Mouse (Mus musculus) lung, postnatal 0 days (tissue): Measurements from ENCODE around the gene Cdk20. TPM values are rescaled to one million over a fixed set of nuclear protein-coding genes. Genes with fewer than 3 reads are reported as not detected.

Experiments
- ATAC-seq: fragments of 200-750 bp; cut with Nextera tagmentation; 2 replicates; pipeline ENCODE4 v1.8.0; 2017; ENCODE audit warnings: moderate library complexity
- DNase-seq: peaks from one replicate; pipeline ENCODE4 v3.0.0-alpha.2; 2016; ENCODE audit warnings: low spot score
- H3K27ac ChIP-seq: fragments of 300-500 bp; sonication (generic); 2 replicates; pipeline ENCODE4 v1.5.1; 2014; ENCODE audit warnings: antibody characterized with exemption, mild to moderate bottlenecking, low read length, mixed read lengths
- H3K27me3 ChIP-seq: fragments of 300-500 bp; sonication (generic); replicated peaks from 2 replicates; pipeline ENCODE4 v1.6.1; 2014; ENCODE audit warnings: low read length, mixed read lengths; ENCODE audit not compliant: insufficient read depth
- H3K36me3 ChIP-seq: fragments of 300-500 bp; sonication (generic); 2 replicates; pipeline ENCODE4 v1.6.1; 2014; ENCODE audit warnings: low read length, mixed read lengths; ENCODE audit not compliant: insufficient read depth
- H3K4me1 ChIP-seq: fragments of 300-500 bp; sonication (generic); 2 replicates; pipeline ENCODE4 v1.6.1; 2014; ENCODE audit warnings: antibody characterized with exemption, low read depth, low read length, mixed read lengths; ENCODE audit not compliant: insufficient read depth
- H3K4me2 ChIP-seq: fragments of 300-500 bp; sonication (generic); replicated peaks from 2 replicates; pipeline ENCODE4 v1.6.1; 2014; ENCODE audit warnings: low read depth, mild to moderate bottlenecking, low read length, moderate library complexity, mixed read lengths
- H3K4me3 ChIP-seq: fragments of 300-500 bp; sonication (generic); 2 replicates; pipeline ENCODE4 v1.5.1; 2014; ENCODE audit warnings: low read depth, low read length
- H3K9ac ChIP-seq: fragments of 300-500 bp; sonication (generic); replicated peaks from 2 replicates; pipeline ENCODE4 v1.6.1; 2014; ENCODE audit warnings: low read depth, mild to moderate bottlenecking
- H3K9me3 ChIP-seq: fragments of 300-500 bp; sonication (generic); 2 replicates; pipeline ENCODE4 v1.6.1; 2016; ENCODE audit warnings: low read length, mixed read lengths
- CTCF ChIP-seq: IDR thresholded peaks from 2 replicates; pipeline ENCODE4 v1.5.1; 2016; ENCODE audit warnings: antibody characterized with exemption, mild to moderate bottlenecking
- EP300 ChIP-seq: IDR thresholded peaks from 2 replicates; pipeline ENCODE4 v1.6.1; 2016; ENCODE audit warnings: antibody characterized with exemption, mild to moderate bottlenecking, control low read depth
- WGBS: fragments of 180-500 bp; shearing (Covaris S2); extraction: QIAGEN DNeasy Blood & Tissue Kit; methylation state at CpG from one replicate; pipeline ENCODE4 v1.1.7; 2014; 5-methylcytosine and 5-hydroxymethylcytosine counted together
- polyA plus RNA-seq: library from polyadenylated mRNA; unstranded; fragments of >200 nt; fragmentation: Nextera tagmentation; extraction: Ambion mirVana; gene quantifications from 2 replicates; pipeline ENCODE4 v1.2.1, GENCODE M21; 2015

Cdk20 gene
- polyA plus RNA-seq, 1 experiment from 2014 or later, result 7.5 TPM

DNA sequence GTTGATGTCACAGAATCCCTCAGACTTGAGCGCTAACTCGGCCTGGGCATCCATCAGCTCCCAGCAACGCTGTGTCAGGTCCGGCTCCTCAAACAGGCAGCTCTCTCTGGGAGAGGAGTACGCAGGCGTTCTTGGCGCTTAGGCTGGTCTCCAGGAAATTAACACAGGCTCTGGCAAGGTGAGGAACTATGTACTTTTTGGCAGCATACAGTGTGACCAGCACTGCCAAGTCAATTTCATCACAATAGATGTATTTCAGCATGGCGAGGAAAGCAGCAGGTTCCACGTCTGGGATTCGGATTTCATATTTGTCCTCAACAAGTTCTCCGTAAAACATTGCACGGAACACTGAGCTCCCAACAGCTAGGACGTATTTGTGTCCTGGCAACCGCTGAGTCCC lies 26.1 kb downstream of the Cdk20 start:
- TF ChIP-seq CTCF (no peak), EP300 (no peak)
- H3K9me3 ChIP-seq, result no peaks in the 10 kb centered on the region
- no peak for DNase-seq
- no peak overlapping the region for H3K4me2 ChIP-seq
- H3K27me3 ChIP-seq, result no peaks in the 10 kb centered on the region
- ATAC-seq, result no peak
- H3K4me3 ChIP-seq, result no peak overlapping the region
- H3K27ac ChIP-seq, result no peak overlapping the region
- WGBS, result 90% methylated on average over 14 of the region's 14 CpGs
- no peaks in the 10 kb centered on the region for H3K4me1 ChIP-seq
- no peak overlapping the region for H3K9ac ChIP-seq
- no peaks in the 10 kb centered on the region for H3K36me3 ChIP-seq

DNA sequence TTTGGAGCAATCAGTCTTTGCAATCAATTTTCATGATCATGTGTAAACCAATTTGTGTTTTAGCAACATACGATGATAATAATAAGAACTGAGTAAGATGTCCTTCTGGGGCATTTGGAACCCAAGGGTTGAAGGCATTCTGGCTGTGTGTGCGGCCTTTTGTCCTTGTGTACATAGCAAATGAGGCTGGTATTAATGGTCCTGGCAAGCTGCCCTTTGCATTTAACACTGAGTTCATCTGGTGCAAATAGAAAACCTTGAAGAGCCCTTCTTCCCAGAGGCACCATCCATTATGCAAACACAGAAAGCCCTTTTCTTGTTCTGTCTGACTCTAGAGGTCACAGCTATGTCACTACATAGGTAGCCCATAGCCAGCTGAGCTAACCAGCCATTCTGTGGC lies 30.5 kb downstream of the Cdk20 start:
- H3K9me3 ChIP-seq, result no peaks in the 10 kb centered on the region
- DNase-seq, result peak; percentile 25
- no peaks in the 10 kb centered on the region for H3K4me1 ChIP-seq
- 59% methylated on average over 2 of the region's 2 CpGs for WGBS
- no peaks in the 10 kb centered on the region for H3K36me3 ChIP-seq
- ATAC-seq, result peak; percentile 46; the same call in 1 of the 2 replicates
- no peak overlapping the region for H3K9ac ChIP-seq
- H3K4me2 ChIP-seq, result no peak overlapping the region
- TF ChIP-seq CTCF (no peak), EP300 (no peak)
- no peak overlapping the region for H3K27ac ChIP-seq
- H3K27me3 ChIP-seq, result no peaks in the 10 kb centered on the region
- H3K4me3 ChIP-seq, result no peak overlapping the region

DNA sequence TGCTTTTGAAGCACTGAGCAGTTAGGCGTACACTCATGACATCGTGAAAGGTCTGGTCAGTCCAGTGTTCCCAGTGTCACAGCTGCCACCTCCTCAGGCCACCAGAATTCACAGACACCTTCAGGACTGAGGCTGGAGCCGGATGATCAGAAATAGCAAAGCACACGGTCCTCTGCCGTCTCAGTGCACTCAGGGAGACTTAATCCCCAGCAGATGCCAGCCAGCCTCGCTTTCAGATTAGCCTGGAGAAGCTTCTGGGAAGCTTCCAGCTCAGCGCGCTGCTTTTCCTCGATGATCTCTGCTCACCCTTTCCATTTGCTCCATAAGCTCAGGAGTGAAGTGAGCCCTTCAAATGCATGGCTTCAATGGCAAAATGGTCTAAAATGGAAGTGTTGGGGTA lies 33.1 kb downstream of the Cdk20 start:
- ATAC-seq, result no peak
- WGBS, result 60% methylated on average over 9 of the region's 9 CpGs

DNA sequence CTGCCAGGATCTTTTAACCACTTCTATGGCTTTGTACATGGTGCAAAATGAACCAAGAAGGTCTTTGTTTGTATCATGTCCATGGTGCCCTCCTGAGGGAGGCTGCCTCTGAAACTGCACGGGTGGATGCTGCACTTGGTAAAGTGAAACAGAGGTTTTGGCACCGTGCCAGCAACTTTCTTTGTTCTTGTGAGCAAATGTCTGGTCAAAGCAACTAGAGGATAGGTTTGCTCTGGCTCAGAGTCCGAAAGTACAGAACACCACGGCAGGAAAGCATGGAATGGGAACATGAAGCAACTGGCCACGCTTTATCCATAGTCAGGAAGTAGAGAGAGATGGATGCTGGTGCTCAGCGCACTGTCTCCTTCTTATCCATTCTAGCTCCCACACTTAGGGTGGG lies 35.8 kb downstream of the Cdk20 start:
- Histone ChIP-seq H3K9ac (no peak overlapping the region), H3K4me2 (no peak overlapping the region), H3K4me3 (no peak overlapping the region), H3K36me3 (no peaks in the 10 kb centered on the region), H3K4me1 (no peaks in the 10 kb centered on the region), H3K9me3 (no peaks in the 10 kb centered on the region), H3K27me3 (no peaks in the 10 kb centered on the region), H3K27ac (no peak overlapping the region)
- DNase-seq (no peak), ATAC-seq (no peak)
- TF ChIP-seq CTCF, result no peak
- no peak for TF ChIP-seq EP300
- WGBS, result 54% methylated on average over 6 of the region's 6 CpGs

More for the DNA sequence above, 33.1 kb downstream of the Cdk20 start:
- H3K9ac ChIP-seq, result no peak overlapping the region
- no peak for TF ChIP-seq CTCF
- TF ChIP-seq EP300, result no peak
- no peak overlapping the region for H3K27ac ChIP-seq
- no peak for DNase-seq
- no peaks in the 10 kb centered on the region for H3K9me3 ChIP-seq
- H3K4me2 ChIP-seq, result no peak overlapping the region
- H3K36me3 ChIP-seq, result no peaks in the 10 kb centered on the region
- no peaks in the 10 kb centered on the region for H3K4me1 ChIP-seq
- H3K27me3 ChIP-seq, result no peaks in the 10 kb centered on the region
- H3K4me3 ChIP-seq, result no peak overlapping the region

DNA sequence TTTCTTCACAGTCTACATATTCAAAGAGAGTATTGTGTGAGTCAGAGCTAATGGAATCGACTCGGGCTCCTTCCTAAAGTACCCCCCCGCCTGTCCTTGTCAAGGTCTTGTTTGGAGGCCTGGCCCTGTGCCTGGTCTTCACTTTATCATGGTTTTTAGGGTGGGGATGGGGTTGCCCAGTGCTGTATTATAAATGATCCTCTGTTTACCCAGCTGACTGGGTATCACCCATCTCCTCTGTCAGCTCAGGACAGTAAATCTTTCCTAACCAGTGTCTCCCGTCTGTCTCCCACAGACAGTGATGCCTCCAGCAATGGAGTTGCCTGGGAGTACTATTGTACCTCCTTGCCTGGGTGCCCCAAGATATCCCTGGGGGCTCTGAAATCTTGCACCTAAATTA lies 45.9 kb downstream of the Cdk20 start:
- no peaks in the 10 kb centered on the region for H3K9me3 ChIP-seq
- H3K4me1 ChIP-seq, result no peaks in the 10 kb centered on the region
- TF ChIP-seq EP300 (no peak), CTCF (no peak)
- no peaks in the 10 kb centered on the region for H3K36me3 ChIP-seq
- no peak overlapping the region for H3K4me2 ChIP-seq
- H3K9ac ChIP-seq, result no peak overlapping the region
- H3K4me3 ChIP-seq, result no peak overlapping the region
- no peak for DNase-seq
- H3K27ac ChIP-seq, result no peak overlapping the region
- no peaks in the 10 kb centered on the region for H3K27me3 ChIP-seq
- ATAC-seq, result no peak
- 68% methylated on average over 4 of the region's 4 CpGs for WGBS

DNA sequence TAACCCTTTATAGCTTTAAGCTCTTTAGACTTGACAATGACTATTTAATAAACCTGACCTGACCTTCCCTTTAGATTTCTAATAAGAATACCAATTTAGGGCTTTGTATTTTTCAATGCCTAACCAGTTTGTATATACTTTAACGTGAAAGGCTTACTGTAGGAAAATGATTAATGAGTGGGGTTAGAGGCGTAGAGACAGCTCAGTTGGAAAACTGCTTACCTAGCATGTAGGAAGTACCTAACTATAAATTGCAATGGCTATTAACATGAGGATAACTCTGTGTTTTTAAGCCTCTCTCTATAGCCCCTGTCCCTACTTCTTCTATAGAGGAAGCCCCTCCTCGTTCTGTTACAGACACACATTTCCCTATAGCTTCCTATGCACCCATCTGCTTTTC lies 47.8 kb downstream of the Cdk20 start:
- TF ChIP-seq CTCF, result no peak
- no peak for TF ChIP-seq EP300
- ATAC-seq (no peak), DNase-seq (no peak)
- Histone ChIP-seq H3K9ac (no peak overlapping the region), H3K27me3 (no peaks in the 10 kb centered on the region), H3K27ac (no peak overlapping the region), H3K9me3 (no peaks in the 10 kb centered on the region), H3K4me1 (no peaks in the 10 kb centered on the region), H3K4me3 (no peak overlapping the region), H3K4me2 (no peak overlapping the region), H3K36me3 (no peaks in the 10 kb centered on the region)
- 58% methylated on average over 3 of the region's 3 CpGs for WGBS

DNA sequence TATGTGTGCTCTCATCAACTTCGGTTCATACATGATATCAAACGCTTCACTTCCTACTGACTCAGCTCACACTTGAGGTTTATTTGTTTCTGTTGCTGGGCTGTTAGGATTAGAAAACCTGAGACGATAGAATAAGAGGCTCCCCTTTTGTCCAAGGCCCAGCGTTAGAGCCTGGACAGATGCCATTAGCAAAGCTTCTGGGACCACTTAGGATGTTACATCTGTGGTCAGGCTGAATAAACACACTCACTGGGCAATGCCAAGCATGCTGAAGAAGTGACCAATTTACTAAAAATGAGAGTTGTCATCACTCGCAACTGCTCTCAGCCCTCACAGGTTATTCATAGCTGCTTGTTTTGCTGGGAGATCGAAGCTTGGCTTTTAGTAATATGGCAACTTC lies 57.8 kb downstream of the Cdk20 start:
- Histone ChIP-seq H3K4me1 (no peaks in the 10 kb centered on the region; the same call in 1 of the 2 replicates), H3K4me2 (0 out of 2 replicates have a peak overlapping the region, but pooled peaks have one; percentile 17), H3K9me3 (no peaks in the 10 kb centered on the region), H3K27ac (no peak overlapping the region), H3K9ac (no peak overlapping the region), H3K4me3 (no peak overlapping the region), H3K36me3 (no peaks in the 10 kb centered on the region), H3K27me3 (no peaks in the 10 kb centered on the region)
- DNase-seq (peak; percentile 32), ATAC-seq (peak; percentile 71)
- 47% methylated on average over 6 of the region's 6 CpGs for WGBS
- no peak for TF ChIP-seq EP300
- TF ChIP-seq CTCF, result no peak

Other genes starting within 250 kb of the Cdk20 start
- 4.7 and 5.3 TPM in 2 replicates for gene Cdc14b, start 157.0 kb upstream of the Cdk20 start, polyA plus RNA-seq
- gene Aaed1, start 119.6 kb upstream of the Cdk20 start, polyA plus RNA-seq, result 89.2 and 94.2 TPM in 2 replicates
- 251 and 269 TPM in 2 replicates for gene Ctsl, start 61.4 kb upstream of the Cdk20 start, polyA plus RNA-seq
- gene Fam240b, start 65.5 kb downstream of the Cdk20 start, polyA plus RNA-seq, result not detected in 2 replicates